Mouse (Mus musculus): Measurements from ENCODE around the gene Gm11549. TPM values are rescaled to one million over a fixed set of nuclear protein-coding genes. Genes with fewer than 3 reads are reported as not detected.

Gm11549 gene
- total RNA-seq, 1 experiment from 2014 or later: not detected

- ATAC-seq (replicated peaks in 1 of 2; ENCODE audit: insufficient read depth in 1 of 2, low FRiP score in 2 of 2, low TSS enrichment in 1 of 2, low read depth in 1 of 2, poor library complexity in 2 of 2, severe bottlenecking in 2 of 2): no peak
These were observed 30.1 kb downstream of the Gm11549 start for GRCm38 (mm10) chr3:36491535-36491934.

- no peak for ATAC-seq (replicated peaks in 1 of 2; ENCODE audit: insufficient read depth in 1 of 2, low FRiP score in 2 of 2, low TSS enrichment in 1 of 2, low read depth in 1 of 2, poor library complexity in 2 of 2, severe bottlenecking in 2 of 2)
These were observed 32.1 kb downstream of the Gm11549 start for GRCm38 (mm10) chr3:36489590-36489910.

- ATAC-seq (replicated peaks in 1 of 2; ENCODE audit: insufficient read depth in 1 of 2, low FRiP score in 2 of 2, low TSS enrichment in 1 of 2, low read depth in 1 of 2, poor library complexity in 2 of 2, severe bottlenecking in 2 of 2): no peak
These were observed 32.6 kb downstream of the Gm11549 start for GRCm38 (mm10) chr3:36488899-36489589.

GRCm38 (mm10) chr3:36488367-36488766, 33.2 kb downstream of the Gm11549 start:
- ATAC-seq (replicated peaks in 1 of 2; ENCODE audit: insufficient read depth in 1 of 2, low FRiP score in 2 of 2, low TSS enrichment in 1 of 2, low read depth in 1 of 2, poor library complexity in 2 of 2, severe bottlenecking in 2 of 2): no peak

- ATAC-seq (replicated peaks in 1 of 2; ENCODE audit: insufficient read depth in 1 of 2, low FRiP score in 2 of 2, low TSS enrichment in 1 of 2, low read depth in 1 of 2, poor library complexity in 2 of 2, severe bottlenecking in 2 of 2): no peak
These were observed 34.7 kb downstream of the Gm11549 start for GRCm38 (mm10) chr3:36486881-36487280.

GRCm38 (mm10) chr3:36486176-36486575, 35.4 kb downstream of the Gm11549 start:
- no peak for ATAC-seq (replicated peaks in 1 of 2; ENCODE audit: insufficient read depth in 1 of 2, low FRiP score in 2 of 2, low TSS enrichment in 1 of 2, low read depth in 1 of 2, poor library complexity in 2 of 2, severe bottlenecking in 2 of 2)

GRCm38 (mm10) chr3:36484292-36484691, 37.3 kb downstream of the Gm11549 start:
- ATAC-seq (replicated peaks in 1 of 2; ENCODE audit: insufficient read depth in 1 of 2, low FRiP score in 2 of 2, low TSS enrichment in 1 of 2, low read depth in 1 of 2, poor library complexity in 2 of 2, severe bottlenecking in 2 of 2): no peak

- ATAC-seq (replicated peaks in 1 of 2; ENCODE audit: insufficient read depth in 1 of 2, low FRiP score in 2 of 2, low TSS enrichment in 1 of 2, low read depth in 1 of 2, poor library complexity in 2 of 2, severe bottlenecking in 2 of 2): no peak
These were observed 38.7 kb downstream of the Gm11549 start for GRCm38 (mm10) chr3:36482940-36483339.

GRCm38 (mm10) chr3:36481776-36482193, 39.8 kb downstream of the Gm11549 start:
- no peak for ATAC-seq (replicated peaks in 1 of 2; ENCODE audit: insufficient read depth in 1 of 2, low FRiP score in 2 of 2, low TSS enrichment in 1 of 2, low read depth in 1 of 2, poor library complexity in 2 of 2, severe bottlenecking in 2 of 2)

GRCm38 (mm10) chr3:36480486-36480885, 41.1 kb downstream of the Gm11549 start:
- ATAC-seq (replicated peaks in 1 of 2; ENCODE audit: insufficient read depth in 1 of 2, low FRiP score in 2 of 2, low TSS enrichment in 1 of 2, low read depth in 1 of 2, poor library complexity in 2 of 2, severe bottlenecking in 2 of 2): no peak

- no peak for ATAC-seq (replicated peaks in 1 of 2; ENCODE audit: insufficient read depth in 1 of 2, low FRiP score in 2 of 2, low TSS enrichment in 1 of 2, low read depth in 1 of 2, poor library complexity in 2 of 2, severe bottlenecking in 2 of 2)
These were observed 42.8 kb downstream of the Gm11549 start for GRCm38 (mm10) chr3:36478776-36479175.

- no peak for ATAC-seq (replicated peaks in 1 of 2; ENCODE audit: insufficient read depth in 1 of 2, low FRiP score in 2 of 2, low TSS enrichment in 1 of 2, low read depth in 1 of 2, poor library complexity in 2 of 2, severe bottlenecking in 2 of 2)
These were observed 45.1 kb downstream of the Gm11549 start for GRCm38 (mm10) chr3:36476261-36477155.

- ATAC-seq (replicated peaks in 1 of 2; ENCODE audit: insufficient read depth in 1 of 2, low FRiP score in 2 of 2, low TSS enrichment in 1 of 2, low read depth in 1 of 2, poor library complexity in 2 of 2, severe bottlenecking in 2 of 2): peak; percentile 94 to 95
These were observed 46.0 kb downstream of the Gm11549 start, which contains the start of the genes Anxa5 and 1810062G17Rik for GRCm38 (mm10) chr3:36475532-36476087. Gene Anxa5, minus strand, starts transcription at chr3:36475894. Gene 1810062G17Rik, plus strand, starts transcription at chr3:36475937.

GRCm38 (mm10) chr3:36474938-36475483, 46.6 kb downstream of the Gm11549 start:
- ATAC-seq (replicated peaks in 1 of 2; ENCODE audit: insufficient read depth in 1 of 2, low FRiP score in 2 of 2, low TSS enrichment in 1 of 2, low read depth in 1 of 2, poor library complexity in 2 of 2, severe bottlenecking in 2 of 2): peak; percentile 33 to 37

- no peak for ATAC-seq (replicated peaks in 1 of 2; ENCODE audit: insufficient read depth in 1 of 2, low FRiP score in 2 of 2, low TSS enrichment in 1 of 2, low read depth in 1 of 2, poor library complexity in 2 of 2, severe bottlenecking in 2 of 2)
These were observed 47.2 kb downstream of the Gm11549 start for GRCm38 (mm10) chr3:36474421-36474820.

GRCm38 (mm10) chr3:36473222-36473621, 48.4 kb downstream of the Gm11549 start:
- no peak for ATAC-seq (replicated peaks in 1 of 2; ENCODE audit: insufficient read depth in 1 of 2, low FRiP score in 2 of 2, low TSS enrichment in 1 of 2, low read depth in 1 of 2, poor library complexity in 2 of 2, severe bottlenecking in 2 of 2)

- ATAC-seq (replicated peaks in 1 of 2; ENCODE audit: insufficient read depth in 1 of 2, low FRiP score in 2 of 2, low TSS enrichment in 1 of 2, low read depth in 1 of 2, poor library complexity in 2 of 2, severe bottlenecking in 2 of 2): no peak
These were observed 49.8 kb downstream of the Gm11549 start for GRCm38 (mm10) chr3:36471856-36472255.

- no peak for ATAC-seq (replicated peaks in 1 of 2; ENCODE audit: insufficient read depth in 1 of 2, low FRiP score in 2 of 2, low TSS enrichment in 1 of 2, low read depth in 1 of 2, poor library complexity in 2 of 2, severe bottlenecking in 2 of 2)
These were observed 52.7 kb downstream of the Gm11549 start for GRCm38 (mm10) chr3:36468871-36469270.
